Mouse (Mus musculus): ENCODE data around the gene Ten1. TPM values are rescaled to one million over a fixed set of nuclear protein-coding genes. Genes with fewer than 3 reads are reported as not detected.

Ten1 gene
- total RNA-seq, 1 experiment from 2014 or later, result 14.2 TPM

DNA sequence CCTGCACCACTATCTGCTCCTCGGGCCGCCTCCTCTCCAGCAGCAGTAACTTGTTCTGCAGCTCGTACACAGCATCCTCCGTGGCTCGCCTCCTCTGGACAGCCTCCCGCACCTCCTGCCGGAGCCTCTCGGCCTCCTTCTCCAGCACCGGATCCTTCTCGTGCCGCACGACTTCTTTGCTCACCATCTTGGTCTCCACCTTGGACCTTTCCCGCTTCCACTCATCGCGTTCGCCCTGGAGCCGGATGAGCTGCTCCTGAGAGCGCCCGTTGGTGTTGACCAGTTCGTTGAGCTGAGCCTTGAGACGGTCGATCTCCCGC, 24.0 kb downstream of the Ten1 start:
- ATAC-seq (ENCODE audit: extremely low read depth, insufficient number of reproducible peaks, low FRiP score, poor library complexity, severe bottlenecking), result no peak

- peak; percentile 34; the same call in 1 of the 2 replicates for ATAC-seq (ENCODE audit: extremely low read depth, insufficient number of reproducible peaks, low FRiP score, poor library complexity, severe bottlenecking)
These were observed 27.8 kb downstream of the Ten1 start for GRCm38 (mm10) chr11:116226414-116226813.

- no peak for ATAC-seq (ENCODE audit: extremely low read depth, insufficient number of reproducible peaks, low FRiP score, poor library complexity, severe bottlenecking)
These were observed 30.0 kb downstream of the Ten1 start for GRCm38 (mm10) chr11:116228699-116229098.

DNA sequence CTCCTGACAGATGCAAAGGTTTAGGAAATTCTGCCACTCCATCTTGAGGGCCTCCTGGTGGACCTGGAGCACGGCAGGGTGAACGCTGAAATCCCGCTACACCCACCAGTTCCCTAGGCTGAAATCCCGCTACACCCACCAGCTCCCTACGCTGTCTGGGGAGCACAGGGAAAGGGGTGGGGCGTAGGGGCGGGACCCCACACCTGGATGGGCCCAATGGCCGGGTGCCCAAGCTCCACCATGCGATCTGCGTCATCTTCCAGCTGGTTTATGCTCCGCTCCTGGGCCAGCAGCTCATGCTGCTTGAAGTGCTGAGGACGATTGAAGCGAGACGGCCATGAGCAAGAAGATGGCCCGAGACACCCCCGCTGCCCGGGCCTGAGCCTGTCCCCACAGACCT, 33.8 kb downstream of the Ten1 start:
- ATAC-seq (ENCODE audit: extremely low read depth, insufficient number of reproducible peaks, low FRiP score, poor library complexity, severe bottlenecking), result no peak

DNA sequence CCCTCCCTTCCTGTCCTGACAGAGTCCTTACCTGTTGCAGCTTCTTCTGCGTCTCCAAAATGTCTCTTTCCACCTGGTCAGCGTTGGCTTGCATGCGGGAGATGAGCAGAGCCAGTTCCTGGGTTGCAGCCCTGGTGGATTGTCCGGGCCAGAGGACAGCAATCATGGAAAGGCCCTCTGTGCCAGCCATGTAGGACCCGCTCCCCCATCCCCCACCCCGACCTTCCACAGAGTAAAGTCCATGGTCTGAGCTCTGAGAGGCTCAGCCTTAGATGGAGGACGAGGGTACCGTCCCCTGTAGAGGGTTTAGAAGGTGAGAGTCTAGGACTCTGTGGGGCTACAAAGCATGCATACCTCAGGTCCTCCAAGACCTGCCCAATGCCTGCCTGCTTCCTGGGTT, 36.2 kb downstream of the Ten1 start:
- no peak for ATAC-seq (ENCODE audit: extremely low read depth, insufficient number of reproducible peaks, low FRiP score, poor library complexity, severe bottlenecking)

GRCm38 (mm10) chr11:116237742-116238395, 39.2 kb downstream of the Ten1 start, which contains the start of gene Evpl:
Gene Evpl (minus strand): TSS chr11:116238077.
- no peak for ATAC-seq (ENCODE audit: extremely low read depth, insufficient number of reproducible peaks, low FRiP score, poor library complexity, severe bottlenecking)

DNA sequence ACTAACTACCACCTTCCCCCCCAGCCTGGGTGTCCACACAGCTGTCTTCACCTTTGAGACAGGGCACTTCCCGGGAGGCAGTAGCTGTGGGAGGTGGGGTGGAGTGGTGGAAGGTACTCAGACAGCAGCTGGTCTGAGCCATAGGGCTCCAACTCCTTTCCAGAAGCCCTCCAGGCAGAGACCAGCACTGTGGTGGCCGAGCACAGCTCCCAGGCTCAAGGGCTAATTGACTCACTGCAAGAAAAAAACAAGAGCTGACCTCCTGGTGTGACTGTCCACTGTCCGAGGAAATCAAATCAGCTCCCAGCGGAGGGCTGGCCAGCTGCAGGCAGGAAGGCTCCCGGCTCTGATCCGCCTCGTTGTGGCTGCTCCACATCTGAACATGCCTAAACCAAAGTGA, 41.1 kb downstream of the Ten1 start:
- no peak for ATAC-seq (ENCODE audit: extremely low read depth, insufficient number of reproducible peaks, low FRiP score, poor library complexity, severe bottlenecking)

DNA sequence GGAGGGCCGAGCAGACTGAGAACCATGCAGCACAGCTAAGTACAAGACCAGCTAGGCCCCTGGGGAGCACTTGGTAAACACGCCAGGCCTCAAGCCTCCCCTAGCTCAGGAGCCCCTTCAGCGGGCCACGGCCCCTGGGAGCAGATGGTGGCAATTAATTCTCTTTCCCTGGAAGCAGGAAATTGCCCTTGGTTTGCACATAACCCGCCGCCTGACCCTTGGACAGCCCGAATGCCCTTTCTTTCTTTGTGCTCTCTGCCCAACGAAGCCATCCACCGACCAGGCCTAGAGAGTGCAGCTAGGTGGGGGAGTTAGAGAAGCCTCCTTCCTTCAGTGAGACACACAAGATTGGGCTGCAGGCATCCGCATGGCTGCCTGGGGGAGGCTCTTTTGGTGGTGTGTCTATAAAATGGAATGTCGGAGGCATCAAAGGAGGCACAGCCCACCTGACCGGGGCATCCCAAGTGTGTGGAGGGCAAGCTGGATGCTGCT, 43.1 kb downstream of the Ten1 start:
- no peak for ATAC-seq (ENCODE audit: extremely low read depth, insufficient number of reproducible peaks, low FRiP score, poor library complexity, severe bottlenecking)

- ATAC-seq (ENCODE audit: extremely low read depth, insufficient number of reproducible peaks, low FRiP score, poor library complexity, severe bottlenecking), result no peak
These were observed 45.9 kb downstream of the Ten1 start for GRCm38 (mm10) chr11:116244580-116244979.

GRCm38 (mm10) chr11:116245616-116246015, 47.0 kb downstream of the Ten1 start:
- no peak for ATAC-seq (ENCODE audit: extremely low read depth, insufficient number of reproducible peaks, low FRiP score, poor library complexity, severe bottlenecking)

- no peak for ATAC-seq (ENCODE audit: extremely low read depth, insufficient number of reproducible peaks, low FRiP score, poor library complexity, severe bottlenecking)
These were observed 49.0 kb downstream of the Ten1 start for GRCm38 (mm10) chr11:116247502-116248222.

GRCm38 (mm10) chr11:116250898-116251297, 52.2 kb downstream of the Ten1 start:
- ATAC-seq (ENCODE audit: extremely low read depth, insufficient number of reproducible peaks, low FRiP score, poor library complexity, severe bottlenecking), result no peak

- ATAC-seq (ENCODE audit: extremely low read depth, insufficient number of reproducible peaks, low FRiP score, poor library complexity, severe bottlenecking), result no peak
These were observed 54.5 kb downstream of the Ten1 start for GRCm38 (mm10) chr11:116253076-116253600.

GRCm38 (mm10) chr11:116254627-116255026, 56.0 kb downstream of the Ten1 start:
- ATAC-seq (ENCODE audit: extremely low read depth, insufficient number of reproducible peaks, low FRiP score, poor library complexity, severe bottlenecking), result no peak

GRCm38 (mm10) chr11:116255090-116255981, 56.7 kb downstream of the Ten1 start:
- no peak for ATAC-seq (ENCODE audit: extremely low read depth, insufficient number of reproducible peaks, low FRiP score, poor library complexity, severe bottlenecking)

DNA sequence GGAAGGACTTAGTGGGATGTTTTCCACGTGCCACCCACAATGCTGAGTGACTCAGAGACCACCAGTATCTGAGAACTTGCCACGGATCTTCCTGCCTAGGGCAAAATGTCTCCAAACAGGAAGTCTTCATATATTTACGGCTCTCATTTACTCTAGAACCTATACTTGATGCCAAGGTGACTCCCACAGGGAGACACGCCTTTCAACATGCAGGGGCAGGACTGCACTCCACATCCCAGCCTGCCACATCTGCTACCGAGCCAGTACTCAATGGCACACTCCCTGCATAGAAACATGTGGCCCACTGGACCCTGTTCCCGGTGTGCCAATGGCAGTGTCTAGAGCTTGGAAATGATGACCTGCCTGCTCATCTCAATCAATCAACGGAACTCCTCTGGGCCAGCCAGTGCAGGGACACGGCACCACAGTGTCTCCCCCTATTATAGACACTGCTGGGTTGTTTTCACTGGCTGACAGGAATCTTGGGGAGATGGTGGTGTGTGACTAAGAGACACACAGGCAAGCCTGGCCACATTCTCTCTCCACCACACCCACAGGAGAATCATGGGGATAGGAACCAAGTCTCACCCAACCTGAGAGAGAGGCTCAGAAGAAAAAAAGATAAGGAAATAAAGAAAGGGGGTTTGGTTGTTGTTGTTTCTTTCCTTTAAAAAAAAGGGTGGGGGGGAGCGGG, 57.5 kb downstream of the Ten1 start:
- no peak for ATAC-seq (ENCODE audit: extremely low read depth, insufficient number of reproducible peaks, low FRiP score, poor library complexity, severe bottlenecking)

DNA sequence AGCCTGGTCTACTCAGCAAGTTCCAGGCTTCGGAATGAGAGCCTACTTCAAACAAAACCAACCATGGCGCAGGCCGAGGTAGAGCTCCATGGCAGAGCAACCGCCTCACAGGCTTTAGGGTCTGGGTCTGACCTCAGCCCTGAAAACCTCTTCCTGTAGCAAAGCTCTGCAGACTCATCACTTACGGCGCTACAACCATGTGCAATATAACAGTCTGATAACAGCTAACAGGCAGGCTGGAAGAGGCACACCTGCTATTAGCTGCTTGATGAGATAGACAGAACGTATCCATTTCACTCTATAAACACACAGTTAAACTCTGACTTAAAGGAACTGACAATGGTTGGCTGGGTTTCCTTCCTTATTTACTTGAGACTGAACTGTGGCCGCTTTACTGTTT, 60.8 kb downstream of the Ten1 start:
- no peak for ATAC-seq (ENCODE audit: extremely low read depth, insufficient number of reproducible peaks, low FRiP score, poor library complexity, severe bottlenecking)

DNA sequence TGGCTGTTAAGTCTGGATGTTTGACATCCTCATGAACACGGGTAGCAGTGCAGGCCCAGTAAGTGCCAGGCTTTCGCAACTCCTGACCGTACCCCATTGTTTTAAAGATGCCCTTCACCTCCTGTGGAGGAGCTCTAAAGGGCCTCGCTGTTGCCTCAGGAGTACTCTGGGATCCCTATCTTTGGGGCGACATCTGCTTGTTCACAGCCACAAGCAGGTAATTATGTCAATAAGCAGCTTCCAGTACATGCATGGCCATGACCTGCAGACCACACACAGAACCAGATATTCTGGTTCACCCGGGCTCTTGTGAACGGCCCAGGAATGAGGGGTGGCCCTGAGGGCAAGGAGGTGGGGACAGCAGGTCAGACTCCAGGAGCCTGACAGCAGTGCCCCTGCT, 61.6 kb downstream of the Ten1 start:
- ATAC-seq (ENCODE audit: extremely low read depth, insufficient number of reproducible peaks, low FRiP score, poor library complexity, severe bottlenecking), result no peak

All from neutrophil, adult 5-6 weeks (primary cell).